Mouse (Mus musculus): Measurements from ENCODE around the gene Apoo.
"Not testable (repeated sequence)": the region's sequence is repeated elsewhere in the genome, so short reads cannot be mapped to it uniquely, and the experiment has no call there.

Apoo gene

GRCm38 (mm10) chrX:94366670-94367241 is at the start of gene Apoo, which contains the start of gene Fam90a1b:
TSS of gene Apoo (plus strand) at chrX:94367117.
TSS of gene Fam90a1b (minus strand) at chrX:94366777.
- in situ Hi-C loops (cut with MboI; ENCODE audit: low pct_unique_long_range_greater_than_20kb in 1 of 2, low sequenced_read_pairs in 2 of 2, unreplicated experiment in 1 of 2) = no loop called here

DNA sequence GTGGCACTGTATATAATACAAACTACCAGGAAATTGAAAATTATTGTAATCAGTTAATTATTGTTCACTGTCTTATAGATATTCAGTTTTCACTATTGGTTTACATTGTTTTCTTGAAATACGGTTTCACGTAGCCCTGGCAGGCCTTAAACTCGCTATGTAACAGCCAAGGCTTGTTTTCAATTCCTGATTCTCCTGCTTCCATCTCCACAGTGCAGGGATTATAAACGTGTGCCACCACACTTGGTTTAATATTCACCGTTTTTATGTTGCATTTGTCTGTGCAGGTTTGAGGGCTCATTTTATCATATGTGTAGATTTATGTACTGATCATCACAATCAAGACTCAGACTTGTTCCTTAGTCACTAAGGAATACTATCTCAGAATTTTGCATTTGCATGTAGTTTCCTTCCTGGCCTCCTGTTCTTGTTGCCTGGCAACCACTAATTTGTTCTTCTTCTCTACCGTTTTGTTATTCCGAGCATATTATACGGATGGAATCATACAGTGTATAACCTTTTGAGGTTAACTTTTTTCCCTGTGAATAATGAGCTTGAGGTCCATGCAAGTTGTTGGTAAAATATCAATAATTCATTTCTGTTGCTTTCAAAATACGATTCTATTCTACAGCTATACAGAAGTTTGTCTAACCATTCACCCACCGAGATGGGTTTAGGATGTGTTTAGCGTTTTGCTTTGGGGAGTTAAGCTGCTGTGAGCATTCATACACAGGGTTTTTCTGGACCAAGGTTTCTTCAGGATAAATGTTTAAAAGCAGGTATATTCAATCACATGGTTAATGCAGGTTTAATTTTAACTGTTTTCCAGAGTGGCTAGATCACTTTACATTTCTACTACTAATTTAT is 45.6 kb upstream of the Apoo start:
- in situ Hi-C loops (cut with MboI; ENCODE audit: low pct_unique_long_range_greater_than_20kb in 1 of 2, low sequenced_read_pairs in 2 of 2, unreplicated experiment in 1 of 2) = no loop called here

DNA sequence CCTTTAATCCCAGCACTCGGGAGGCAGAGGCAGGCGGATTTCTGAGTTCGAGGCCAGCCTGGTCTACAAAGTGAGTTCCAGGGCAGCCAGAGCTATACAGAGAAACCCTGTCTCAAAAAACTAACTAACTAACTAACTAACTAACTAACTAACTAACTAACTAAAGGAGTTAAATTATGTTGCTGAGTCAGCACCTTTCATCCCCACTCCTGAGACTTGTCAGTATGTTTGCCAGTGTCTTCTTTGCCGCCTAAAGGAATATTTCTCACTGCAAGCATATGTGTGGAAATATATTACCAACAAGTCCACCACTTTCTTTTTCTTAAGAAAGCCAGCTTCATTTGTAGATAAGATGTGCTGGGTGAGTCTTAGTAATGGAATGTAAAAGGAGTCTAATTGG is 23.3 kb upstream of the Apoo start:
- in situ Hi-C loops (cut with MboI; ENCODE audit: low pct_unique_long_range_greater_than_20kb in 1 of 2, low sequenced_read_pairs in 2 of 2, unreplicated experiment in 1 of 2) = not testable (repeated sequence)

GRCm38 (mm10) chrX:94365381-94365925 is 1.5 kb upstream of the Apoo start:
- in situ Hi-C loops (cut with MboI; ENCODE audit: low pct_unique_long_range_greater_than_20kb in 1 of 2, low sequenced_read_pairs in 2 of 2, unreplicated experiment in 1 of 2) = no loop called here

GRCm38 (mm10) chrX:94366029-94366428 is 888 bp upstream of the Apoo start:
- in situ Hi-C loops (cut with MboI; ENCODE audit: low pct_unique_long_range_greater_than_20kb in 1 of 2, low sequenced_read_pairs in 2 of 2, unreplicated experiment in 1 of 2) = no loop called here

GRCm38 (mm10) chrX:94367248-94367647 is 331 bp downstream of the Apoo start:
- in situ Hi-C loops (cut with MboI; ENCODE audit: low pct_unique_long_range_greater_than_20kb in 1 of 2, low sequenced_read_pairs in 2 of 2, unreplicated experiment in 1 of 2) = no loop called here

GRCm38 (mm10) chrX:94378734-94379133 is 11.8 kb downstream of the Apoo start:
- in situ Hi-C loops (cut with MboI; ENCODE audit: low pct_unique_long_range_greater_than_20kb in 1 of 2, low sequenced_read_pairs in 2 of 2, unreplicated experiment in 1 of 2) = no loop called here

- in situ Hi-C loops (cut with MboI; ENCODE audit: low pct_unique_long_range_greater_than_20kb in 1 of 2, low sequenced_read_pairs in 2 of 2, unreplicated experiment in 1 of 2) = no loop called here
These were observed 42.1 kb downstream of the Apoo start for GRCm38 (mm10) chrX:94408975-94409374.

DNA sequence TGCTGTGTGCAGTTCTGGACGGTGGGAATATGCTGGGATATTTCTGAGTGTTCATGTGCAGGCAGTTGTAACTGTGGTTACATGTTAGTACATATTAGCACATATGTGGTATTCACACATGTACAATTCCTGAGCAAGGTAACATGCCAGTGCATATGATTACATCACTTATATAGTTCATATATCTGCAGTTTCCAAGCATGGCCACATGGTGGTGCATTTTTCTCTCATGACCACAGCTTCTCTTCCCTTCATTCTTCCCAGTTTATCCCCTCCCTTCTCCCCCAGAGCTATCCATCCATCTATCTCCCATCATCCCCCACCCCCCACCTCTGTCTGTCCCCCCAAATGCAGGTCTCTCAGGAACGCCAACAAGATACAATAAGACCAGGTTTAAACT is 53.3 kb downstream of the Apoo start:
- in situ Hi-C loops (cut with MboI; ENCODE audit: low pct_unique_long_range_greater_than_20kb in 1 of 2, low sequenced_read_pairs in 2 of 2, unreplicated experiment in 1 of 2) = no loop called here

DNA sequence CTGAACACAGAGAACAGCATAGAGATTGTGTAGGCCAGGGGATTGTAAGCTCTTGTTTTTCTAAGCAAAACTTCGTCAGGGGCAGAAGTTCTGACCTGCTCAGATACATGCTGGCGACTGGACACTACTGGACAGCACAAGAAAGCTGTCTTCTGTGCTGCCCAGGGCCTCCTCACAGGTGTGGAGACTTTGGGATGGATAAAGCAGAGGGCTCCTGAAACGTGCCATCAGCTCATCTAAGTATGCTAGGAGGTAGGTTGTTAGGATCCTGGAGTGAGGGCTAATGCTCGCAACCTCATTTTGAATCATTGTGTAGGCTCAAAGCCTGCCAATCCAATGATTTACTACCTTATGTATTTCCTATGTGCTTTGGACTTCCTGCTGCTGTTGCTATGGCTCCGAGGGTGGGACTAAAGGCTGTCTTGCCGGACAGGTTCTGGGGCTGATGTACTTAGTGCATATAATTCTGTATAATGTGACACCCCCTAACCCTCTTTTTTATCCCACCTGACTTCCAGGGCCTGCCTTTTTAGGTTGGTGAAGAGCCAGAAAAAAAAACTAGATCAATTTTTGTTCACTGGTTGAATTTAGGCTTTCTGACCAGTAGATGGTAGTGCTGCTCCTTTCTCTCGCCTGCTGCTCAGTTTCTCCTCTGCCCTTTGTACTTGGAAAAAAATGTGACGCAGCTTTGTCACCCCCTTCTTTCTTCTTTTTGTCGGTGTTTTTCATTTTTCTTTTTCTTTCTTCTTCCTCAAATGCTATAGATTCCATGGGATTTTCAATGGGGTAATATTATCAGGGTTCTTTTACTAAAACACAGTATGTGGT is 64.8 kb downstream of the Apoo start:
- in situ Hi-C loops (cut with MboI; ENCODE audit: low pct_unique_long_range_greater_than_20kb in 1 of 2, low sequenced_read_pairs in 2 of 2, unreplicated experiment in 1 of 2) = no loop called here

DNA sequence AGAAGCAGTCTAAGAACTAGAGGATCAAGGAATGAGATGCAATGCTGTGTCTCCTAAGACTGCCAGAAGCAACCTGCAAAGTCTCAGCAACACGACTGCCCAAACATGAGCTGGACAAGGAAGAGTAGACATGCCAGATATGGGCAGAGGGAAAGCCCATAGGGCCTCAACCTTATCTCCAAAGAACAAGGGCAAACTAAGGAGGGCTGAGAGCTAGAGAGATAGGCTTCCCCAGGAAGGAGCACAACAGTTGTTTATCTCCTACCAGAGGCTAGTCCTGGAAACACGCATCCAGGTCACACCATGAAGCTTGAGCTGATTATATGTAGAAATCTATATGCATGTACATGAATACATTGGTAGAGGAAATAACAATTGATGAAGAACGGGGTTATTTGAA is 78.5 kb downstream of the Apoo start:
- in situ Hi-C loops (cut with MboI; ENCODE audit: low pct_unique_long_range_greater_than_20kb in 1 of 2, low sequenced_read_pairs in 2 of 2, unreplicated experiment in 1 of 2) = not testable (repeated sequence)

DNA sequence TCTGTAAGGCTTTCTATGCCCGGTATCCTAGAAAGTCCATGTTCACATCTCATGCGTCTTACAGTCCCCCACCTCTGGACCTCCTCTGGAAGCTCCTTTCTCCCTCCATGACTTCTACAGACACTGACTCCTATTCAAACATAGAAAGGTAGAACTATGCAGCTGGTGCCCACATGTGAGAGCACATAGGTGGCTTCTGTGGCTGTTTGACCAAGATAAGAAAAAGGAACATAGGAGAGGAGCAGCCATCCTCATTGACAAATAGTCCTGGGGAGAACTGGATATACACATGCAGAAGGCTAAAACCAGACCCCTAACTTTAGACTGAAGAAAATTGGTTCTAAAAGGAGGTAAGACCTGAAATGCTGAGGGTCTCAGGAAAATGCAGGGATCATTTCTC is 79.1 kb downstream of the Apoo start:
- in situ Hi-C loops (cut with MboI; ENCODE audit: low pct_unique_long_range_greater_than_20kb in 1 of 2, low sequenced_read_pairs in 2 of 2, unreplicated experiment in 1 of 2) = not testable (repeated sequence)

GRCm38 (mm10) chrX:94450047-94450881 is 83.3 kb downstream of the Apoo start:
- in situ Hi-C loops (cut with MboI; ENCODE audit: low pct_unique_long_range_greater_than_20kb in 1 of 2, low sequenced_read_pairs in 2 of 2, unreplicated experiment in 1 of 2) = not testable (repeated sequence)

GRCm38 (mm10) chrX:94459346-94459745 is 92.4 kb downstream of the Apoo start:
- in situ Hi-C loops (cut with MboI; ENCODE audit: low pct_unique_long_range_greater_than_20kb in 1 of 2, low sequenced_read_pairs in 2 of 2, unreplicated experiment in 1 of 2) = no loop called here

- in situ Hi-C loops (cut with MboI; ENCODE audit: low pct_unique_long_range_greater_than_20kb in 1 of 2, low sequenced_read_pairs in 2 of 2, unreplicated experiment in 1 of 2) = not testable (repeated sequence)
These were observed 94.6 kb downstream of the Apoo start for GRCm38 (mm10) chrX:94461513-94461912.

DNA sequence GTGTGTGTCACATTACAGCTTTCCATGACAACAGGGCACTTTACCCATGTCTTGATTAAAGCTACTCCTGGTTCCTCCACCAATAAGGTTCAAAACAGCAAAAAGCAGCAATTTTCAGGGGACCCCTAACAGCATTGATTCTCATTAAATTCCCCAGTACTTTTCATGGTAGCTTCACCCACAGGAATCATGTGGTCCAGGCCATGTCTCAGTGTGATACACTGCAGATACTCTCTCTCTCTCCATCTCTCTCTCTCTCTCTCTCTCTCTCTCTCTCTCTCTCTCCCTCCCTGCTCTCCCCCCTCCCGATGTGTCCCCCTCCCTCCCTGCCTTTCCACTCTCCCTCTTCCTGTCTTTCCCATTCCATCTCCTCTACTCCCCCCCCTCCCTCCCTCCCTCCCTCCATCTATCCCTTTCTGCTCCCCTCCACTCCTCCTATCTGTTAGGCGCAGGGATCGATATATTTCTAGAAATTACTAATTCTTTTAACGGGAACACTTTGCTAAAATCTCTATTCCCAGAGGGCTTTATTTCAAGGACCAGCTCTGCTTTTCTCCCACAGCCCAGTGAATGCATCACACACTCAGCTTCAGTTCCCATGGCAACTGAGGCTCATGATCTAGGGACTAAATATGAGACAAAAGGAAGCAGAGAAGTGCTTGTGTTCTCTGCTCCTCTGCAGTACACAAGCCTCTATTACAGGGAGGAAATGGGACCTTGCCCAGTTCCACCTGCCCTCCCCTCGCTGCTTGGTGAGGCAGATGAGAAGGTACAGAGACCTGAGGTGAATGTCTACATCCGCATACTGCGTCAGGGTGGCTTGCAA is 95.9 kb downstream of the Apoo start:
- in situ Hi-C loops (cut with MboI; ENCODE audit: low pct_unique_long_range_greater_than_20kb in 1 of 2, low sequenced_read_pairs in 2 of 2, unreplicated experiment in 1 of 2) = not testable (repeated sequence)
